Comparison of ENCODE assay signal across 24 mouse cellular contexts in the genomic region with DNA sequence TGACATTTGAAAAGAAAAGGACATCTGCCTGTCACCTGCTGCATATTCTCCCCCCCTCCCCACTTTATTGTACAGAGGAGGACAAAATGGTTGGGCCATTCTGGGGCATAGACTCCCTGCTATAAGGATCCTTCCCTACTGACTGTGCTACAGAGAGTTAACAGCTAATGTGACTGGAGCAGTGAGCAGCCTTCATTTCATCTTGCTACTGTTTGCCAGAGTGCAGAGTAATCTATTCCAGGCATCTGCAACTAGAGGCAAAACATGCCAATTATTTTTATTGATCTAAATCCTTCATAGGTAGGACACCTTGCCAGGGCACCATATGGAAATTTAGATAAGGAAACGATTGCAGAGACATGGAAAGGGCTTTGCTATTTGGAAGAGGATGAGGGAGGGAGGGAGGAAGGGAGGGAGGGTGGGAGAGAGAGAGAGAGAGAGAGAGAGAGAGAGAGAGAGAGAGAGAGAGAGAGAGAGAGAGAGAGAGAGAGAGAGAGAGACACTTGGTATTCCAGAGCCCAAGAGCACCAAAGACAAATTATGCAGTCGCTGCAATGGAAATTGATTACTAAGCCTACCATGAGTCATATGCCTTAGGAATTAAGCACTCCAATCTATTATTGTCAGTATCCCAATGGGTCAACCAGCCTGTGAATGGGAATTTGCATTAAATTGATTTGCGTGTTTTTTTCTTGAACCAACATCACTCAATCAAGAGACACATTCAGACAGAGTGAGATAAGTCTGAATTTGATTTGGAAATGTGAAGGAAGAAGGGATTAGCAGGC.
A peak's percentile ranks its signal among the peaks of the same experiment; 100 is the strongest.
DNase-seq lines count a peak whose midpoint lies in the region; ATAC-seq and TF ChIP-seq lines count a peak whose summit lies in the region.
"Had no signal": no experiment of that assay in that cellular context is flagged by ENCODE, and none has a peak within 500 bp of the region (broad histone marks: within the 10 kb centered on the region; RNA-seq: fewer than 3 reads in every experiment).

No protein-coding gene starts in this region.

- H3K9ac ChIP-seq in forebrain, embryonic 16.5 days (replicated peaks; ENCODE audit: low read depth, low read length) = no peak overlapping the region
- no peak overlapping the region for H3K9ac ChIP-seq in forebrain, postnatal 0 days
- no peak overlapping the region for H3K9ac ChIP-seq in hindbrain, embryonic 12.5 days
- H3K9ac ChIP-seq in hindbrain, embryonic 16.5 days (ENCODE audit: low read depth, low read length) = no peak overlapping the region
- H3K9ac ChIP-seq in midbrain, embryonic 15.5 days = no peak overlapping the region
- no peak overlapping the region for H3K9ac ChIP-seq in liver, postnatal 0 days (replicated peaks)
- H3K9ac ChIP-seq: embryonic facial prominence, embryonic 12.5 days; heart, embryonic 13.5 days; intestine, embryonic 15.5 days; liver, embryonic 13.5 days; lung, embryonic 14.5 days had no signal

- no peaks in the 10 kb centered on the region for H3K9me3 ChIP-seq in forebrain, embryonic 16.5 days (ENCODE audit: control insufficient read depth, low read length)
- H3K9me3 ChIP-seq in forebrain, postnatal 0 days (ENCODE audit: low read length) = no peaks in the 10 kb centered on the region
- no peaks in the 10 kb centered on the region for H3K9me3 ChIP-seq in hindbrain, embryonic 12.5 days (replicated peaks)
- H3K9me3 ChIP-seq in hindbrain, embryonic 16.5 days (ENCODE audit: control insufficient read depth, low read length) = no peaks in the 10 kb centered on the region
- no peaks in the 10 kb centered on the region for H3K9me3 ChIP-seq in midbrain, embryonic 15.5 days
- H3K9me3 ChIP-seq in liver, postnatal 0 days (ENCODE audit: low read length) = no peaks in the 10 kb centered on the region
- H3K9me3 ChIP-seq: embryonic facial prominence, embryonic 12.5 days; heart, embryonic 13.5 days; intestine, embryonic 15.5 days; liver, embryonic 13.5 days had no signal

- no peak overlapping the region for H3K4me2 ChIP-seq in forebrain, embryonic 16.5 days (ENCODE audit: low read length)
- H3K4me2 ChIP-seq in forebrain, postnatal 0 days (ENCODE audit: low read depth) = no peak overlapping the region
- no peak overlapping the region for H3K4me2 ChIP-seq in hindbrain, embryonic 12.5 days (replicated peaks)
- H3K4me2 ChIP-seq in hindbrain, embryonic 16.5 days (ENCODE audit: low read length) = no peak overlapping the region
- H3K4me2 ChIP-seq in midbrain, embryonic 15.5 days = no peak overlapping the region
- H3K4me2 ChIP-seq in liver, postnatal 0 days (ENCODE audit: low read depth, low read length) = no peak overlapping the region
- H3K4me2 ChIP-seq: embryonic facial prominence, embryonic 12.5 days; heart, embryonic 13.5 days; intestine, embryonic 15.5 days; liver, embryonic 13.5 days; lung, embryonic 14.5 days had no signal

- no peak overlapping the region for H3K27ac ChIP-seq in forebrain, embryonic 16.5 days (ENCODE audit: low read length)
- no peak overlapping the region for H3K27ac ChIP-seq in forebrain, postnatal 0 days (ENCODE audit: low read depth, low read length)
- H3K27ac ChIP-seq in hindbrain, embryonic 12.5 days = no peak overlapping the region
- H3K27ac ChIP-seq in hindbrain, embryonic 16.5 days (ENCODE audit: low read depth, low read length) = no peak overlapping the region
- H3K27ac ChIP-seq in midbrain, embryonic 15.5 days = no peak overlapping the region
- no peak overlapping the region for H3K27ac ChIP-seq in liver, postnatal 0 days (ENCODE audit: low read depth)
- H3K27ac ChIP-seq: embryonic facial prominence, embryonic 12.5 days; heart, embryonic 13.5 days; intestine, embryonic 15.5 days; kidney, postnatal 0 days; liver, embryonic 13.5 days had no signal

- 42% methylated on average over 3 of the region's 3 CpGs for WGBS in forebrain, embryonic 16.5 days
- WGBS in forebrain, postnatal 0 days = 43% methylated on average over 3 of the region's 3 CpGs
- WGBS in hindbrain, embryonic 12.5 days = 65% methylated on average over 3 of the region's 3 CpGs
- 44% methylated on average over 3 of the region's 3 CpGs for WGBS in hindbrain, embryonic 16.5 days
- 48% methylated on average over 3 of the region's 3 CpGs for WGBS in midbrain, embryonic 15.5 days
- WGBS in liver, postnatal 0 days (ENCODE audit: insufficient replicate concordance) = 58% methylated on average over 3 of the region's 3 CpGs

- peak; percentile 78 for ATAC-seq in forebrain, embryonic 16.5 days
- no peak for ATAC-seq in forebrain, postnatal 0 days
- peak; percentile 78 for ATAC-seq in hindbrain, embryonic 12.5 days (ENCODE audit: low FRiP score)
- ATAC-seq in hindbrain, embryonic 16.5 days = peak; percentile 58; the same call in 1 of the 2 replicates
- ATAC-seq in midbrain, embryonic 15.5 days (replicated peaks) = peak; percentile 75
- ATAC-seq in liver, postnatal 0 days = no peak
- ATAC-seq: CD4-positive, CD25-positive, alpha-beta regulatory T cell, adult 4 months; intestine, embryonic 15.5 days had no signal

- no peaks in the 10 kb centered on the region for H3K36me3 ChIP-seq in forebrain, embryonic 16.5 days (ENCODE audit: control insufficient read depth, insufficient read depth)
- no peaks in the 10 kb centered on the region for H3K36me3 ChIP-seq in forebrain, postnatal 0 days (ENCODE audit: insufficient read depth)
- no peaks in the 10 kb centered on the region for H3K36me3 ChIP-seq in hindbrain, embryonic 12.5 days
- no peaks in the 10 kb centered on the region for H3K36me3 ChIP-seq in hindbrain, embryonic 16.5 days (ENCODE audit: control insufficient read depth, insufficient read depth, low read length)
- H3K36me3 ChIP-seq in midbrain, embryonic 15.5 days (replicated peaks) = no peaks in the 10 kb centered on the region
- no peaks in the 10 kb centered on the region for H3K36me3 ChIP-seq in liver, postnatal 0 days (replicated peaks; ENCODE audit: insufficient read depth, low read length)
- H3K36me3 ChIP-seq: embryonic facial prominence, embryonic 12.5 days; heart, embryonic 13.5 days; intestine, embryonic 15.5 days; liver, embryonic 13.5 days had no signal

- no peak for TF ChIP-seq CTCF in forebrain, postnatal 0 days (IDR thresholded peaks at IDR 0.05; ENCODE audit: low read depth)
- no peak for TF ChIP-seq CTCF in liver, postnatal 0 days (IDR thresholded peaks at IDR 0.05; ENCODE audit: low read depth)

- H3K4me1 ChIP-seq in forebrain, embryonic 16.5 days (replicated peaks; ENCODE audit: control insufficient read depth, insufficient read depth, low read length) = peaks cover 3% of the 10 kb centered on the region; the same call in 1 of the 2 replicates
- H3K4me1 ChIP-seq in forebrain, postnatal 0 days (ENCODE audit: insufficient read depth) = no peaks in the 10 kb centered on the region
- H3K4me1 ChIP-seq in hindbrain, embryonic 12.5 days = no peaks in the 10 kb centered on the region
- no peaks in the 10 kb centered on the region for H3K4me1 ChIP-seq in hindbrain, embryonic 16.5 days (ENCODE audit: control insufficient read depth, insufficient read depth, low read depth, low read length)
- H3K4me1 ChIP-seq in midbrain, embryonic 15.5 days = no peaks in the 10 kb centered on the region
- H3K4me1 ChIP-seq in liver, postnatal 0 days (ENCODE audit: insufficient read depth) = no peaks in the 10 kb centered on the region
- H3K4me1 ChIP-seq: embryonic facial prominence, embryonic 12.5 days; heart, embryonic 13.5 days; intestine, embryonic 15.5 days; liver, embryonic 13.5 days had no signal

- no peaks in the 10 kb centered on the region for H3K27me3 ChIP-seq in forebrain, embryonic 16.5 days (replicated peaks; ENCODE audit: control insufficient read depth, insufficient read depth, low read length)
- no peaks in the 10 kb centered on the region for H3K27me3 ChIP-seq in forebrain, postnatal 0 days (ENCODE audit: insufficient read depth, low read length)
- H3K27me3 ChIP-seq in hindbrain, embryonic 12.5 days = no peaks in the 10 kb centered on the region
- no peaks in the 10 kb centered on the region for H3K27me3 ChIP-seq in hindbrain, embryonic 16.5 days (replicated peaks; ENCODE audit: control insufficient read depth, insufficient read depth, low read length)
- no peaks in the 10 kb centered on the region for H3K27me3 ChIP-seq in midbrain, embryonic 15.5 days (replicated peaks)
- no peaks in the 10 kb centered on the region for H3K27me3 ChIP-seq in liver, postnatal 0 days (ENCODE audit: insufficient read depth, low read length)
- H3K27me3 ChIP-seq: embryonic facial prominence, embryonic 12.5 days; heart, embryonic 13.5 days; intestine, embryonic 15.5 days; liver, embryonic 13.5 days had no signal

- TF ChIP-seq EP300 in liver, postnatal 0 days (IDR thresholded peaks at IDR 0.05; ENCODE audit: low read depth) = no peak

- no peak for DNase-seq in forebrain, postnatal 0 days
- no peak for DNase-seq in left cerebral cortex, adult 11 months (ENCODE audit: low spot score)
- no peak for DNase-seq in lung, postnatal 4 days
- DNase-seq in liver, postnatal 0 days = no peak
- DNase-seq: adrenal gland, postnatal 10 days; cerebellum, adult 11 months; cerebellum, adult 9-10 months; cerebellum, postnatal 36 days; gastrocnemius, postnatal 10 days; heart, postnatal 10 days; kidney, adult 2 months; kidney, postnatal 4 days; left cerebral cortex, postnatal 4 days; liver, embryonic 13.5 days; lung, embryonic 14.5 days had no signal

- H3K4me3 ChIP-seq in forebrain, embryonic 16.5 days (replicated peaks; ENCODE audit: low read length) = no peak overlapping the region
- no peak overlapping the region for H3K4me3 ChIP-seq in forebrain, postnatal 0 days (ENCODE audit: low read depth, low read length)
- no peak overlapping the region for H3K4me3 ChIP-seq in hindbrain, embryonic 12.5 days
- no peak overlapping the region for H3K4me3 ChIP-seq in hindbrain, embryonic 16.5 days (ENCODE audit: low read length)
- no peak overlapping the region for H3K4me3 ChIP-seq in midbrain, embryonic 15.5 days
- H3K4me3 ChIP-seq in liver, postnatal 0 days (ENCODE audit: low read depth, low read length) = no peak overlapping the region
- H3K4me3 ChIP-seq: embryonic facial prominence, embryonic 12.5 days; heart, embryonic 13.5 days; intestine, embryonic 15.5 days; liver, embryonic 13.5 days had no signal

Comparison
In these comparisons a context has a peak if more than half of its experiments do, and no peak if none do; other contexts are left out.
1. ATAC-seq: peak in forebrain, embryonic 16.5 days (single experiment), hindbrain, embryonic 12.5 days (single experiment), hindbrain, embryonic 16.5 days (single experiment) and midbrain, embryonic 15.5 days (single experiment); none in forebrain, postnatal 0 days (single experiment) and liver, postnatal 0 days (single experiment).